Mouse (Mus musculus) embryonic fibroblast, embryonic 13.5 days (primary cell): ENCODE data around the gene Plg.

ENCODE experiments used
- CTCF ChIP-seq: IDR thresholded peaks from 2 replicates; pipeline ENCODE4 v1.5.1; 2011; ENCODE audit warnings: mild to moderate bottlenecking, control low read depth, low read length, moderate library complexity, borderline replicate concordance; ENCODE audit not compliant: insufficient read depth
- POLR2A ChIP-seq: IDR thresholded peaks from 2 replicates; pipeline ENCODE4 v1.6.1; 2011; ENCODE audit warnings: low read depth, mild to moderate bottlenecking, control low read depth, low read length, moderate library complexity

DNA sequence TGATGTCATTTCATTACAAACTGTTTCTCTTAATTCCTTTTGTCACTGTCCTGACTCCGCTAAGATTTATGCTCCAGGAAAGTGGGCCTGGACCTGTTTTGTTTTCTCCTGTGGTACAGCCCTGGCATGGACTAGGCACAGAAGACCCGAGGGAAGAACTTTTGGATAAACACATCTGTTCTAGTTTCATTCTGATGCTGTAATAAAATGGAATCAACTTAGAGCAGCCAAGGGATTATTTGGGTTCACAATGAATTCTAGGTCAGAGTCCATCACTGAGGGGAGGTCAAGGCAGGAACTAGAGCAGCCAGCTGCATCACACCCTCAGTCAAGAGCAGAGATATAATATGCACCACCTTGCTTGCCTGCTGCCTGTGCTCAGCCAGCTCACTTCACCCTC lies 9.4 kb downstream of the Plg start:
- TF ChIP-seq CTCF (no peak), POLR2A (no peak)
